Mouse (Mus musculus) thymus, postnatal 25 days (tissue): ENCODE results near the gene Smagp.

Experiments
- DNase-seq: peaks from one replicate; pipeline ENCODE4 v3.0.0; 2022

Smagp gene

DNA sequence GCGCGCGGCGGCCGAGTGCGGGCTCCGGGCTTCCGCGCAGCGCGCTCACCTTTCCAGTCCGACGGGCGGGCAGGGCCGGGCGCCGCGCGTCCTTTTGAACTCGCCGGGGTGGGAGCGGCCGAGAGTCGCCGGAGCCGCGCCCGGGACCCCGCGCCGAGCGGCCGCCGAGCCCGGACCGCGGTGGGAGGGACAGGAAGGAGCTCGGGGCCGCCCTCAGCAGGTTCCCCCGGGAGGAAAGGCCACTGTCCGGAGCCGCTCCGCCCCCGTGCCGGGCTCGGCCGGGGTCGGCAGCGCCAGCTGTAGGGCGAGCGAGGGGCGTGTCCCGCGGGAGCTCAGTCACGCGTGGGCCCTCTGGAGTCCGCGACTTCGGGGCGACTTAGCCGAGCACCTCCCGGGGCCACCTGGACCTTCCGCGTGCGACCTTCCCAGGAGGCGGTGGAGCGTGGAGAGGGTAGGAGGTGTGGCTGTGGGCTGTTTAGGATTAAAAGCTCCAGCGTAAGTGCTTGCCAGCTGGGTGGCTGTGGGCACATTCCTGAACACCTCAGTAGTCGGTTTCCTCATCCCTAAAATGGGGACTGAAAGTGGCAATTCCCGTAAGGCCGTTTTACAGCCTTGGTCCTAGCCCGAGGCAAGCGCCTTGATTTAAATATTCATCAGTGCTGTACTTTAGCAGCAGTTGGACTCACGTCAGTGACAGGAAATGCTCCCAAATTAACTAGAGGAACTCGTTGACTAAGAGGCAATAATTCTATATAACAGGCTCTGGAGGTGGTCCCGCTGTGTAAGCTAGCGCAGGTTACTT is at the start of gene Smagp:
Smagp (minus strand) TSS at position 241 of the 802 bp plus-strand sequence.
- DNase-seq, result no peak

DNA sequence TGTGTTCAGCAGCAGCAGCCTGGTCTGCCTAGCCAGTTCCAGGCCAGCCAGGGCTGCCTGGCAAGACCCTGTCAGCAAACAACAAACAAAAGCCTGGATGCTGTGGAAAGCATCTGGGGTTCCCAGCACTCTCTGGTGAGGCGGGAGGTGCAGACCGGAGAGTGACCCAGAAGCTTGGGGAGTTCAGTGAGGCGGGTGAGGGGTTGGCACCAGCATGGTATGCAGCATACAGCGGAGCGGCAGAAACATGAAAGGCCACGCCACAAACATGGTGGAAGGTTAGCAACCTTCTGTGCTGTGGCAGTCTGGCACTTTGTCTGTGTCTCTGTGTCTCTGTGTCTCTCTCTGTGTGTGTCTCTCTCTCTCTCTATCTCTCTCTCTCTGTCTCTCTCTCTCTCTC is 49.7 kb upstream of the Smagp start:
- DNase-seq, result no peak

DNA sequence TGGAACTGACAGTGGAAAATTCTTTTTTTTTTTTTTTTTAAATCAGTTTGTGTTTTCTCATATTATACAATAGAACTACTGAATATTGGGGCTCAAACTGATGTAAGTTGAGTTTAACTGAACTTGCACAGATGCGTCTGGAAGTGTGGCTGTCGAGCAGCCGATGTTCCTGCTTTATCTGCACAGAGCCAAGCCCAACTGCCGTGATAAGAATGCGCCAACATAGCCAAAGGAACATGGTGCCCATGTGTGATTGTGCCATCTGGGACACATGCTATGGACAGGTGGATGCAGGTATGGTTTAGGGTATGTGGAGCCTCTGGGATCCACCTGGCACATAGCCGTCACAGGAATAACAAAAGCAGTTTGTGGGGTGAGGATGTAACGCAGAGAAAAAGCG is 49.1 kb upstream of the Smagp start:
- DNase-seq, result no peak

DNA sequence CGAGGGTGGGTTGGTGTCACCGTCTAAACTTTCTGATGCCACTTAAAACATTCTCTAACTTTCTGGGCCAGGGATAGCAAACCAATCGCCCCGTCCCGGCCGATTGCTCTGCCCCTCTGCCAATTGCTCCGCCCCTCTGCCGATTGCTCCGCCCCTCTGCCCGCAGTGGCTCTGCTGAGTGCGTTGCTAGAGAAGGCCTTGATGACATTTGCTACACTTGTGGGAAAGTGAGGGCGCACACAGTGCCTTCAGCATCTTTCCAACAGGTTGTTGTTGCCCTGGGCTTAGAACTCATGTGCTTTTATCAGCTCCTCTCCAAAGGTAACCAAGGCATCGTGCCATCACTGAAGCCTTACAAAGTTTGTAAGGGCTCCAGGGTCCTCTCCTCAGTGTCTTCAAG is 48.5 kb upstream of the Smagp start:
- DNase-seq, result no peak

DNA sequence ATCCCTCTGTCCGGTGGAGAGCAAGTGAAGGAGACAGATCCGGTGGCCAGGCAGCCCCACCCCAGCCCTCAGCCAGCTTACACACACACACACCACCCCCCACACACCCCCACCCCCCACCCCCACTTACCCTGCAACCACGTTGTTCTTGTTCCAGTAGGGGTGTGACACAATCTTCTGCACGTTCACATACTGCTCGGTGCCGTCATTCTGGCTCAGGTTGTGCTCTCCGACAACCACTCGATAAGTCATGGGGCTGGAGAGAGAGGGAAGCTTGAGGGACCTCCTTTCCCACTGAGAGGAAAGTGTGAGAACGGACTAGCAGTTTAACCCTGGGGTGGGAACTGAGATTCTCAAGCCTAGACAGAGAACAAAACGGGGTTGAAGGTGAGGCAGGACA is 47.7 kb upstream of the Smagp start:
- DNase-seq, result no peak

DNA sequence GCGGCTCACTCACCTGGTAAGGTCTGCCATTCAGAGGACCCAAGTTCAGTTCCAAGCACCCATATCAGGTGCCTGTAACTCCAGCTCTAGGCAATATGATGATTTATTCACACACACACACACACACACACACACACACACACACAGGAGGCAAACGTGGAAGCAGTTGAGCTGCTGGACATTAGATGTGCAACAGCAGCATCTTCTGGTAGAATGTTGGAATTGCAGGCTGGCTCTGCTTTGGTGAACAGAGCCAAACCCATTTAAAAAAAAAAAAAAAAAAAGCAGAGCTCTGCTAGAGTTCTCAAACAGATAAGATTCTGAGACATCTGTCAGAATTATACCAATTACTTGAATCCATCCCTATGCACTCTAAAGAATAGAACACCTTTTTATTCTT is 46.3 kb upstream of the Smagp start:
- DNase-seq, result peak; percentile 86

DNA sequence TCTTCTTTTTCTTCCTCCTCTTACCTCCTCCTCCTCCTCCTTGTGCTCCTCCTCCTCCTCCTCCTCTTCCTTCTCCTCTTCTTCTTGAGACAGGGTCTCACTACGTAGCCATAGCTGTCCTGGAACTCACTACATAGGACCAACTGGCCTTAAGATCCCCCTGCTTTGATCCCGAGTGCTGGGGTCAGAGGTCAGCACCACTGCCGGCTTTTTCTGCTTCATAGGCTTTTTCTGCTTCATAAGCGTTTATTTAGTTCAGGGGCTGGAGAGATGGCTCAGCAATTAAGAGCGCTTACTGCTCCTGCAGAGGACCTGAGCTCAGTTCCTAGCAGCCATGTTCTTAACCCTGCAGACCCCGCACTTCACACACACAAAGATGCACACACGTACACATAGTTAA is 45.0 kb upstream of the Smagp start:
- no peak for DNase-seq

DNA sequence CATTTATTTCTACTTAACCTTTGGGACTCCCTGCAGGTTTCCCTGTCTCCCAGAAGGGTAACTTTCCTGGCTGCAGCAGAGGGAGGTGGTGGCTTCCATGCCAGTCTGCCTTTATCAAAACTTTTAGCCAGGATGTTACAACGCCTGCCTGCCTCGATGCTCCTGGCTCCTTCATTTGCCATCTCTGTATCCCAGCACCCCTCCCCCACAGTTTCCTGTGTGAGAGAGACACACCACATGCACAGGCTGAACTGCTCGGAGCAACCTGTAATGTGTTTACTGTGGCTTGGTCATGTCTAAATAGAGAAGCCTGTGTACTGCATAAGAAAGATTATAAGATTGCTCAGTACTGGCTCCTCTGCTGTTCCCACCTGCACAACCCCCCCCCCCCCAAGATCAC is 43.6 kb upstream of the Smagp start:
- no peak for DNase-seq

DNA sequence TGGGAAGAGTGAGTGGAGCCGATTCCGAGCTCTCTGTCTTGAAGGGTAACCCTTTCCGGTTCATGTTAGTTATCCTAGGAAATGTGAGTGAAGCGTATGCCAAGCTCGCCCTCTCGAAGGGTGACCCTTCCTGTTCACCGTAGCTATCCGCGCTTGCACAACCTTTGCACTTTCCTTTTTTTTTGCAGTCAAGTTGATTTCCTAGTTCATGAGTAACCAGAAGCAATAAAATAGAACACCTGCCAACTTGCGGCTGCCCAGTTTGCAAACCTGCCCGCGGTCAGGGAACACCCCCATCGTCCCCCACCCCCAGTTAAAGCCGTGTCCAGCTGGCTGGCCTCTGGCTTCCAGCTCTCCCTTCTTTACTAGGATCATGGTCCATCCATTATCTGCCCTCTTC is 42.3 kb upstream of the Smagp start:
- DNase-seq, result no peak

DNA sequence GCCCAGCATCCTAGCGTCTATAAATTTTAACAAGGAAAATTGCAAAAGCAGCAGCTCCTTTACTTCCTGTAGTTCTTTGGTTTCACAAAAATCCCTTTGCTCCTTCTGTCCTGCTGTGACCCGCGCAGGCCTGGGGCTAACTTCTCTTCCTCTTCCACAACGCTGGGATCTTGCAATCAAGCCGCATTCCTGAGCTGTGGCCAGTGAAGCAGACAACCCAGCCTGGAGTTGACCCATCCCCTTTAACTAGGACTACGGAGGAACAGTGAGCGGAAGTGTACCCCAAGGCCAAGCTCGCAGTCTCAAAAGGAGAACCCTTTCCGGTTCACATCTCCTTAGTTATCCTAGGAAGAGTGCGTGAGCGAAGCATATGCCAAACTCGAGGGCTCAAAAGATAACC is 41.8 kb upstream of the Smagp start:
- DNase-seq, result no peak

DNA sequence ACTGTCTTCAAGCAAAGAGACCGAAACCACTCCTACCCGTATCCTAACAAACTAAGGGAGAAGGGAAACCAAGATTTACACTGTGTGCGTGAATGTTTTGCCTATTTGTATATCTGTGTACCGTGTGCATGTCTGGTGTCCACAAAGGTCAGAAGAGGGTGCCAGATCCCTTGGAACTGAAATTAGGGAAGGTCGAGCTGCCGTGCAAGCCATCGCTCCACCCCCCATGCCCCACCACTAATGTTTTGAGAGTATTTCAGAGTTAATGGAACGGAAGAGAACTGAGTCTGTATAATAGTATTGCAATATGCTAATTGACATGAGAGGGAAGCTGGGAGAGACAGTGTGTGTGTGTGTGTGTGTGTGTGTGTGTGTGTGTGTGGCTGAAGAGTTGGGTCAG is 40.9 kb upstream of the Smagp start:
- DNase-seq, result no peak

DNA sequence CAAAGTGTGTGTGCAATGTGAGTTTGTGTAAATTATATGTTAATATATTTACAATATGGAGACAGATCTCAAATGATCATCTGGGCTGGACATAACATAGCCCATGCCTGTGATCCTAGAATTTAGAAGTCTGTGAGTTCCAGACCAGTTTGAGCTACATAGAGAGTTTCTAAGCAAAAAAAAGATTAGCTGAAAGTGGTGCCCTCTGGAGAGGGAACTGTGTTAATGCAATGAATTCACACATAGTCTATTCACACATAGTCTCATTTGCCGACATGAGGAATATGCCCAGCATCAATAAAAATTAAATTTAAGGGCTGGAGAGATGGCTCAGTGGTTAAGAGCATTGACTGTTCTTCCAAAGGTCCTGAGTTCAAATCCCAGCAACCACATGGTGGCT is 39.8 kb upstream of the Smagp start:
- DNase-seq, result no peak

DNA sequence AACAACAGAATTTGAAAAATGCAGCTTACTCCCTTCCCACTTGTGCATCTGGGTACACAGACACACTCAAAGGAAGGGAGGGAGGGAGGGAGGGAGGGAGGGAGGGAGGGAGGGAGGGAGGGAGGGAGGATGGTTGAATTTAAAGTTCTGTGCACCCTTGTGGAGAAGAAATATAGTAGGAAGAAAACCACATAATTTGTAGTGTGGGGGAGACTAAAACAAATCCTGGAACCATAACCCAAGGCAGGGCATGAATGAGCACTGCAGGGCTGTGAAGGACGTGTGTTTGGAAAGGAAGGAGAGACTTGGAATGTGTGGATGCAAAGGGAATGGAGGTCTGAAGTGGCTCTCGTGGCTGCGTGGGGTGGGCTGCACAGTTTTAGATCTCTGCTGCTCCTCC is 38.7 kb upstream of the Smagp start:
- no peak for DNase-seq

DNA sequence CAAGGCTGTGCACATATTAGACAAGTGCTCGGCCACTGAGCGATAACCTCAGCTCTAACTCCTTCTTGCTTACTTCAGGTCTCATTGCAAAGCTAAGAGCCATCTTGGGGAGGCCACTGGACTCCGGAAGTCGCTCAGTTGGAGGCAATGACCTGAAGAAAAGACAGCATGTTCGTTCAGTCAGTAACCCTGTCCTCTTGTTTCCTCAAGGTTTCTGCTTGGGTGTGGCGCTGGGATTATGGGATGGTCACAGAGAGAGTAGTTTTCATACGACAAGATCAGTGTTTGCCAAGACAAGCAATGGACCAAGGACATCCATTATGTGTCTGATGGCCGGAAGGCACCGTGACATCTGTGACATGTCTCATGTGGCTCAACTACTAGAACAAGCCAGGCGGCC is 37.8 kb upstream of the Smagp start:
- no peak for DNase-seq

DNA sequence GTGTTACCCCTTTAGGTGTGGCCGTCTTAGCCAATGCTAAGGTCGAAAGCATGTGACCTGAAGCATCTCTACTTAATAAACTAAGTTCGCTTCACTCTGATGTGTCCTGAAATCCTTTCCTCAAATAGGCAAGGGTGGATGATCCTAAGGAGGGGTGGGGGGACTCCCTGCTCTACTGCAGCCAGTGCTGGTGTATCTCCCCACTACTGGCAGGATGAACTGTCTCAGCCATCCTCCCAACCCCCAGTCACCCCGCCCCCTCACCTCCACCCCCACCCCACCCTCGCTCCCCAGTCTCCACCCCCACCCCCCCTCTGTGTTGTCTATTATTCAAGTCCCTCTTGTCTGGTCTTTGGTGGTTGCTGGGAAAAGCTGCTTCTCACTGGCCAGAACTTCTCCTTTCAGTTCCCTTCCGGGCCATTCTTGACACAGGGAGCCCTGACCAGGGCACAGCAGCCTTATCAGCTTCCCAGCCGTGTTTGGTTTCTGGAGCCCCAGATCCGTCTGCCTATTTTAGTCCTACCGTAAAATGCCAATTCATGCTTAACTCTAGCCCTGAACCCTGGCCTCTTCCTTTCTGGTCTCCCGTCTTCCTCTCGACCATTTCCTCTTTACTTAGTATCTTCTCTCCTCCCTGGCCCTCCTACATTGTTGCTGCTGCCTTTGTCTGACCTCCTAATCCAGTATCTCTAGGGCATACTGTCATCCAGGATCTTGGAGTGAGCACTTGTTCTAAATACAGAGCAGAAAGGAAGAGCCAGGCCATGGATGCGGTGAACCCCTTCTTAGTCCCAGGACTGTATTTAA is 37.0 kb upstream of the Smagp start:
- no peak for DNase-seq

DNA sequence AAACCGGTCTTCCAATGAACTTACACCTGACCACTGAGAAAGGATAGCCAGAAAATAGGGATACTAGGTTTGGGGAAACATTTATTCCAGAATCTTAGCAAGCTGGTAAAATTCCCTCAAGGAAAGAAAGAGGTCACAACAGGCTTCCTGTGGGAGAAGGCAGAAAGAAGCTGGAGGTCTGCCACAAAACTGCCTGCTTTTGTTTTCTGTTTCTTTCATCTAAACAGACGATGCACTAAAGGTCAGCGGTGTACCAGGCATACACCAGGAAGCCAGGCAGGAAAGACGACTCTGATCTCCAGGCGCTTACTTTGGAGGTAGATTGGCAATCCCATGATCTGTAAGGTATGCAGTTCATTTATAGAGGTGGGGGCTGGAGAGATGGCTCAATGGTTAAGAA is 34.1 kb upstream of the Smagp start:
- no peak for DNase-seq

DNA sequence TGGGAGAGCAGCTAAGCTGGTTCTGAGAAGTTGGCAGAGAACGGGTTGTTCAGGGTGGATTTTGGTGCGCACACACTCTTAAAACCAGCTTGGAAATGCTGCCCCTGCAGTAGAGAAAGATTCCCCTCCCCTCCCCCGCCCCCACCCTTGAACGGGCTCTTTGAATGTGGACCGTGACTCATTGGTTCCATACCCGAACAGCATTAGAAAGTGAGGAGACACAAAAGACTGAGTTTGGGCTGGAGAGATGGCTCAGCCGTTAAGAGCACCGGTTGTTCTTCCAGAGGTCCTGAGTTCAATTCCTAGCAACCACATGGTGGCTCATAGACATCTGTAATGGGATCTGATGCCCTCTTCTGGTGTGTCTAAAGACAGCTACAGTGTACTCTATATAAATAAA is 33.3 kb upstream of the Smagp start:
- no peak for DNase-seq

DNA sequence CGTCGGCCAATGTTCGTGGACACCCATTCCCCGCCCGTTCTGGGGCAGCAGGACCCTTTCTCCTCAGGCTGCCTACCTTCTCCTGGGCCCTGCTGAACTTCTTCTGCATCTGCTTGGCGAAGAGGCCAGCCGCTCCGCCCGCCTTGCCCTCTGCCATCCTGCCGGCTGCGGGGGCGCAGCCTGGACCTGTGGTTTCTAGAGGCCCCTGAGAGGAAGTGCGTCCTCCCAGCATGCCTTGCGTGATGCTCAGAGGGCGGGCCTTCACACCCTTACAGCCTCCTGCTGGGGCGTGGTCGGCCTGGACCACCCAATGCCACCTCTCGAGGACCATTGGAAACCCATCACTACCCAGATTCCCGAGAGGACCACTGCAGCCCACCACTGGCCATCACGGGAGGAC is 32.6 kb upstream of the Smagp start, which contains the start of gene Bin2:
Bin2 (minus strand) TSS at position 217 of the 400 bp plus-strand sequence.
- DNase-seq, result peak; percentile 93

DNA sequence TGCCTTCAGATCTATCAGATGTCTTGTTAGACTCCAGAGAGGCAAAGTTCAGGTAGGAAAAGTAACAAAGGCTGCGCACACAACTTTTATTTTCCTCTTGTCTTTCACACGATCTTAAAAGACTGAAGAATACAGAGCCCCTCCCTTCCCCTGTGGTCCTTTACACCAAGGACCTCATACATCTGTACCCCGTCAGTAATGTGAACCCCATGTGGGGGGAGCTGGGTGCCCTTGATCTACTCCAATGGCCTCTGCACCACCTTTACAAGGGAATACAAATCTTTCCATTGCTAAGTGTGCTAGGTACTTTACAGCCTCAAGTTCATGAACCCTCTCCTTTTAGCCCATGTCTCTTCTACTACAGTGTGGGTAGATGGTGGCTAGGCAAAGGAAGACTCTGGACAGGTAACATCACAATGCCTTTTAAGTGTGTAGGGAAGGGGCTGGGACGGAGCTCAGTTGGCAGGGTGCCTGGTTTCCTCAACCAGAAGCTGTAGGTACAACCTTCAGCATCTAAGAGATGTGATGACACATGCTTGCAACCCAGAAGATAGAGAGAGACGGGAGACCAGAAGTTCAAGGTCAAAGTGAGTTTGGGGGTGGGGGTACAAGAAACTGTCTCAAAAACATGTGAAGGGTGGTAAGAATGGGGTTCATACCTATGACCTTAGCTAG is 31.3 kb upstream of the Smagp start:
- peak; percentile 67 for DNase-seq

DNA sequence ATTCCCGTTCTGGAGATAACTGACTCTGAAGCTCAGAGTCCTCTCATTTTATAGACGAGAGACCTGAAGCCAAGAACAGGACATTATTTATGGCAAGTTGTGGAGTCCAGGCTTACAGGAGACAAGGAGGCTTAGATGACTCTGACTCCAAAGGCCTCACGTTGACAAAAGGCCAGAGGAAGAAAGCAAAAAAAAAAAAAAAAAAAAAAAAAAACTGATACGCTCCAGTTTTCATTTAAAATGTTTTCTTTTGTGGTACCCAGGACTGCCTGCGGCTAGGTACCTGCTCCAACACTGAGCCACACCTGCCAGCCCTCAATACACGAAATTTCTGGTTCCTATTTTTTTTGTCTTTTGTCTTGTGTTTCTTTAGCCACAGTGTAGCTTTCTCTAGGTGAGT is 30.7 kb upstream of the Smagp start:
- no peak for DNase-seq

DNA sequence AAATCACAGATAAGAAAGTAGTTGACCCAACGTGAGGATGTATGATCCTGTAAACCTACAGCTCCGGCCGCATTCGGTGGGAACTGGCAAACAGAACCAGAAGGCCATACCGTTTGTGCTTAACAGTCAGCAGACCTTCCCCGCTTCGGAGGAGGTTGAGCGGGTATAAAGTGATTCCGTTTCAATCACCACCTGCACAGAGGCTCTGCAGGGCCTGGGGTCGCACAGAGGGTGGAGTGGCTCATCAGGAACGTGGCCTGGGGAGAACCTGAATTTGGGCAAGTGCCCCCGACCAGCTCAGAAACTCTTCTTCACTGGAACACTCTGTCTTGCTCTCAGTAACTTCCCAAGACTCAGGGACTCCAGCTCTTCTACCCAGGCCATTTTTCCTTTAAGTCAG is 30.1 kb upstream of the Smagp start:
- peak; percentile 51 for DNase-seq

DNA sequence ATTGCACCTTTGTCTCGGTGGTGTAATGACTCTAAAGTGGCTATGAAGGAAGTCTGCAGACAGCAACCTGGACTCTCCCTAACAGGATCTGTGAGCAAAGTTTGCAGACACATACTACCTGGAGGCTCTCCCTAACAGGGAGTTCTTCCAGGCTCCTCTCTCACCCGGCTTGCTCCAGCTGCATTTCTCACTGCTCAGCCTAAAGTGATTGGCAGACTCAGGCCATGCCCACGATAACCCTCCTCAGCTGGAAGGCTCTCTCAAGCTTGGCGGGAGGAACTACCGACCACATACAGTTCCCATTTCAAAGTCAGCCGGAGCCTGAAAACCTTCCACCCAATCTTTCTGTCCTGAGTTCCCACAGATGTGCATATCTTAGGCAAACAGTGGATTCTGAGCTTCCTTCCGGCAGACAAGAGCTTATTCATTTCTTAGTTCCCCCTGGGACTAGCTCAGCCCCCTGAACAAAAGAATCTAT is 29.5 kb upstream of the Smagp start:
- peak; percentile 60 for DNase-seq

DNA sequence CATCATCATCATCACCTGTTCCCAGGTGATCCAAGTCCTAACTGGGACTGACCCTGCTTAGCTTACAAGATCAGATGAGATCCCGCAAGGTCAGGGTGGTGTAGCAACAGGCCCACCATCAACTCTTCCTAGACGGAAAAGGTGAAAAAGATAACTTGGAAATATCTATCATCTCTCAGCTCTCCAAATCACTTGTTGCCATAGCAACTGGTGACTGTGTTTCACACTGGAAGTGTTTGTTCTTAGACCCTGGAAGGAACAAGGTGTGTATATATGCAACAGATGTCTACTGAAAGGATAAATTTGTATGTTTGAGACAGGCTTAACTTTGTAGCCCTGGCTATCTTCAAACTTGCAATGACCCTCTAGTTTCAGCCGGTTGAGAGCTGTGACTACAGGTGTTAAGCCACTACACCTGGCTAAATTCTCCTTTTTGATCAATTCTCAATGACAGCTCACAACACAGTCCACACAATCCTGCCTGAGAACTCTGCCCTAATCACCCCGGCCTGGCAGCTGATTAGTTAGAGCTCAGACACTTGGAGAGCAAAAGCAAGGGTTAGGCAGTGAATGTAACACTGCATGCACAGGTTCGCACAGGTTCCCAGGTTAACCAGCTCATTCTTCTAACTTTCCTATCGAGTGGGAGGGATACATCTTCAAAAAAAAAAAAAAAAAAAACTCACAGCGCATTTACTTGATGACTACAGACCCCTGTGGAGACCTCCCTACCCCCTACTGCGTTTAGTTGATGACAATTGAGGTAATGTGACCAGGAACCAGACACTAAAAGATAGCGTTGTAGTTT is 28.9 kb upstream of the Smagp start:
- no peak for DNase-seq
